Mouse (Mus musculus) v-Abl transformed pro-B cells (cell line): ENCODE results near the gene Vmn1r115.
"Not testable (repeated sequence)": the region's sequence is repeated elsewhere in the genome, so short reads cannot be mapped to it uniquely, and the experiment has no call there.

Experiments used
- in situ Hi-C, 2 experiments: fragments of 400-800 bp; cut with MboI; formaldehyde crosslinking; loops; one replicate each; pipeline ENCODE4 v1.15.1; 2025; ENCODE audit not compliant: unreplicated experiment in 2 of 2

Gene Vmn1r115

GRCm38 (mm10) chr7:20844885-20845284, at the start of gene Vmn1r115:
Vmn1r115 (minus strand) TSS chr7:20844985.
- in situ Hi-C loops: not testable (repeated sequence)

- in situ Hi-C loops: not testable (repeated sequence)
These were observed 39.2 kb upstream of the Vmn1r115 start, which contains the start of gene Vmn1r117 for GRCm38 (mm10) chr7:20884021-20884420. Vmn1r117 (minus strand) TSS chr7:20884121.

DNA sequence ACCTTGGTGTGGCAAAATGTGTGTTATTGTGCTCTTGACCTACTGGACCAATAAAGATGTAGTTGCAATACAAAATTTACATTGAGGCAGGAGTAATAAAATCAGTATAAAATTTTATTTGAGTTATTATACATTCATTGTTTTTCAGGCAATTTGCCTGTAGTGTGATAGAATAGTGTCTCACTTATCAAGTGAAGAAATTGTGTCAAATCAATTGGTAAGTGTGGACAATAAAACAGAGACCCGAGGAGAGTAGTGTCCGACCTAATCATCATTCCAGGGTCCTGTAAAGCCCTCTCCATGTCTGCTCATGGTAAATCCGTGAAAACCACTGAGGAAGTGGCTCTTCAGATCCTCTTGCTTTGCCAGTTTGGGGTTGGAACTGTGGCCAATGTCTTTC, 27.2 kb upstream of the Vmn1r115 start, which contains the start of gene Vmn1r116:
Vmn1r116 (plus strand) TSS at position 301 of the 400 bp plus-strand sequence.
- in situ Hi-C loops: not testable (repeated sequence)

GRCm38 (mm10) chr7:20812086-20812485, 32.7 kb downstream of the Vmn1r115 start, which contains the start of gene Vmn1r114:
Vmn1r114 (minus strand) TSS chr7:20812186.
- in situ Hi-C loops: not testable (repeated sequence)
